Mouse (Mus musculus) CH12.LX (cell line): ENCODE measurements around the gene Syncrip.

Experiments used
- CHD2 ChIP-seq: IDR thresholded peaks from 2 replicates; pipeline ENCODE4 v1.6.1; 2011; ENCODE audit warnings: low read length, improper control_type of control experiment
- CTCF ChIP-seq, 2 experiments: IDR thresholded peaks in 1 of 2; conservative IDR thresholded peaks in 1 of 2; 2 replicates each; pipeline ENCODE4 v1.5.1; 2011 to 2012; ENCODE audit warnings: low read depth in 2 of 2, low read length in 2 of 2, improper control_type of control experiment in 1 of 2, inconsistent platforms in 1 of 2, mild to moderate bottlenecking in 1 of 2, moderate library complexity in 1 of 2
- E2F4 ChIP-seq: IDR thresholded peaks from 2 replicates; pipeline ENCODE4 v1.6.1; 2011; ENCODE audit warnings: low read depth, low read length, improper control_type of control experiment; ENCODE audit not compliant: insufficient replicate concordance
- EP300 ChIP-seq: IDR thresholded peaks from 2 replicates; pipeline ENCODE4 v1.6.1; 2011; ENCODE audit warnings: low read length, improper control_type of control experiment
- HCFC1 ChIP-seq: IDR thresholded peaks from 2 replicates; pipeline ENCODE4 v1.6.1; 2012; ENCODE audit warnings: low read depth, mild to moderate bottlenecking, inconsistent platforms, low read length, improper control_type of control experiment
- MAX ChIP-seq: IDR thresholded peaks from 2 replicates; pipeline ENCODE4 v1.6.1; 2011; ENCODE audit warnings: low read length, improper control_type of control experiment
- POLR2A ChIP-seq: IDR thresholded peaks from 2 replicates; pipeline ENCODE4 v1.6.1; 2011; ENCODE audit warnings: low read depth, mild to moderate bottlenecking, improper control_type of control experiment, low read length
- RCOR1 ChIP-seq: conservative IDR thresholded peaks from 2 replicates; pipeline ENCODE4 v1.6.1; 2012; ENCODE audit warnings: low read depth, mild to moderate bottlenecking, inconsistent platforms, low read length, improper control_type of control experiment
- USF1 ChIP-seq: IDR thresholded peaks from 2 replicates; pipeline ENCODE4 v1.6.1; 2014; ENCODE audit warnings: low read depth, mild to moderate bottlenecking, inconsistent platforms, low read length, improper control_type of control experiment
- ZKSCAN1 ChIP-seq: IDR thresholded peaks from 2 replicates; pipeline ENCODE4 v1.6.1; 2012; ENCODE audit warnings: low read depth, inconsistent platforms, low read length, improper control_type of control experiment, borderline replicate concordance
- ZNF384 ChIP-seq: IDR thresholded peaks from 2 replicates; pipeline ENCODE4 v1.6.1; 2012; ENCODE audit warnings: low read depth, low read length, improper control_type of control experiment, inconsistent platforms

- TF ChIP-seq ZNF384 (no peak), USF1 (no peak), MAX (no peak), E2F4 (no peak), POLR2A (no peak), CHD2 (no peak), EP300 (no peak), HCFC1 (no peak), CTCF (conservative IDR thresholded peaks at IDR 0.05 in 1 of 2, IDR thresholded peaks at IDR 0.05 in 1 of 2; ENCODE audit: low read depth in 2 of 2, low read length in 2 of 2) (no peak), RCOR1 (no peak), ZKSCAN1 (no peak)
These were observed 47.2 kb upstream of the Syncrip start for GRCm38 (mm10) chr9:88529571-88529970.
